Mouse (Mus musculus): ENCODE data around the gene Cd276.

The Cd276 gene

GRCm38 (mm10) chr9:58513749-58514148 is 41.5 kb downstream of the Cd276 start:
- DNase-seq (ENCODE audit: low read depth, low spot score), result no peak

GRCm38 (mm10) chr9:58510452-58510851 is 44.8 kb downstream of the Cd276 start:
- DNase-seq (ENCODE audit: low read depth, low spot score), result no peak

GRCm38 (mm10) chr9:58507216-58508005 is 47.8 kb downstream of the Cd276 start:
- no peak for DNase-seq (ENCODE audit: low read depth, low spot score)

- no peak for DNase-seq (ENCODE audit: low read depth, low spot score)
Observed at GRCm38 (mm10) chr9:58500946-58501345, 54.3 kb downstream of the Cd276 start.

- no peak for DNase-seq (ENCODE audit: low read depth, low spot score)
Observed at GRCm38 (mm10) chr9:58497942-58498341, 57.3 kb downstream of the Cd276 start.

- DNase-seq (ENCODE audit: low read depth, low spot score), result peak; percentile 20
Observed at GRCm38 (mm10) chr9:58496470-58497182, 58.6 kb downstream of the Cd276 start.

- no peak for DNase-seq (ENCODE audit: low read depth, low spot score)
Observed at GRCm38 (mm10) chr9:58495035-58495434, 60.2 kb downstream of the Cd276 start.

- no peak for DNase-seq (ENCODE audit: low read depth, low spot score)
Observed at GRCm38 (mm10) chr9:58490391-58490790, 64.8 kb downstream of the Cd276 start.

- peak; percentile 22 for DNase-seq (ENCODE audit: low read depth, low spot score)
Observed at GRCm38 (mm10) chr9:58489865-58490165, 65.4 kb downstream of the Cd276 start.

GRCm38 (mm10) chr9:58489133-58489864 is 65.9 kb downstream of the Cd276 start:
- no peak for DNase-seq (ENCODE audit: low read depth, low spot score)

GRCm38 (mm10) chr9:58487851-58488801 is 67.1 kb downstream of the Cd276 start, which contains the start of gene Insyn1:
Insyn1 (plus strand) TSS chr9:58488603.
- peak; percentile 47 for DNase-seq (ENCODE audit: low read depth, low spot score)

- peak; percentile 77 for DNase-seq (ENCODE audit: low read depth, low spot score)
Observed at GRCm38 (mm10) chr9:58487076-58487475, 68.2 kb downstream of the Cd276 start.
